Comparison of ENCODE assay signal across 12 mouse cellular contexts in genomic region chr17:77961296-77961695, GRCm38 (mm10).
"Had no signal": no experiment of that assay in that cellular context is flagged by ENCODE, and none has a peak within 500 bp of the region (broad histone marks: within the 10 kb centered on the region; RNA-seq: fewer than 3 reads in every experiment).

No protein-coding gene starts in this region.

- DNase-seq: left cerebral cortex, postnatal 4 days; liver; liver, embryonic 13.5 days; liver, postnatal 0 days; lung, adult 18-20 months; lung, adult 2 months; lung, embryonic 14.5 days; lung, postnatal 10 days; lung, postnatal 14 days; lung, postnatal 36 days; lung, postnatal 4 days; midbrain, embryonic 14.5 days had no signal
